Mouse (Mus musculus) cerebral cortex, adult 2 months (tissue): Measurements from ENCODE around the gene Trim41.

Experiments used
- WGBS: fragments of 180-500 bp; shearing (Covaris S2); methylation state at CpG from one replicate; pipeline ENCODE4 v1.1.7; 2018; 5-methylcytosine and 5-hydroxymethylcytosine counted together

Trim41 gene

GRCm38 (mm10) chr11:48788311-48789089, 28.7 kb downstream of the Trim41 start:
- 2% methylated on average over 16 of the region's 16 CpGs for WGBS

- 51% methylated on average over 10 of the region's 10 CpGs for WGBS
Observed at GRCm38 (mm10) chr11:48787455-48788211, 29.5 kb downstream of the Trim41 start.

- 91% methylated on average over 4 of the region's 4 CpGs for WGBS
Observed at GRCm38 (mm10) chr11:48782243-48782642, 34.9 kb downstream of the Trim41 start.

- 43% methylated on average over 7 of the region's 7 CpGs for WGBS
Observed at GRCm38 (mm10) chr11:48779450-48779849, 37.7 kb downstream of the Trim41 start.

- WGBS: 96% methylated on average over 9 of the region's 9 CpGs
Observed at GRCm38 (mm10) chr11:48777303-48777702, 39.9 kb downstream of the Trim41 start.

GRCm38 (mm10) chr11:48776664-48777063, 40.5 kb downstream of the Trim41 start:
- 47% methylated on average over 9 of the region's 9 CpGs for WGBS

- 5% methylated on average over 7 of the region's 7 CpGs for WGBS
Observed at GRCm38 (mm10) chr11:48775483-48775882, 41.7 kb downstream of the Trim41 start.

- 28% methylated on average over 17 of the region's 17 CpGs for WGBS
Observed at GRCm38 (mm10) chr11:48774443-48775298, 42.5 kb downstream of the Trim41 start.

- 15% methylated on average over 2 of the region's 2 CpGs for WGBS
Observed at GRCm38 (mm10) chr11:48771691-48772090, 45.5 kb downstream of the Trim41 start.

GRCm38 (mm10) chr11:48767195-48767876, 49.8 kb downstream of the Trim41 start:
- 84% methylated on average over 14 of the region's 14 CpGs for WGBS

- WGBS: 66% methylated on average over 9 of the region's 9 CpGs
Observed at GRCm38 (mm10) chr11:48764119-48764518, 53.0 kb downstream of the Trim41 start.

- 86% methylated on average over 8 of the region's 8 CpGs for WGBS
Observed at GRCm38 (mm10) chr11:48759021-48759420, 58.1 kb downstream of the Trim41 start.
